In genomic region chr5:115275998-115276397, GRCm38 (mm10) we compare ENCODE assay signal across 8 mouse cellular contexts. TPM values are rescaled to one million over a fixed set of nuclear protein-coding genes. Genes with fewer than 3 reads are reported as not detected.
DNase-seq lines count a peak whose midpoint lies in the region; ATAC-seq and TF ChIP-seq lines count a peak whose summit lies in the region.

No protein-coding gene starts in this region.

- H3K9ac ChIP-seq in midbrain, postnatal 0 days (replicated peaks; ENCODE audit: low read length, poor library complexity, severe bottlenecking), result no peak overlapping the region

- no peak overlapping the region for H3K4me2 ChIP-seq in midbrain, postnatal 0 days (ENCODE audit: low read depth, low read length, poor library complexity, severe bottlenecking)

- no peaks in the 10 kb centered on the region for H3K36me3 ChIP-seq in midbrain, postnatal 0 days (ENCODE audit: insufficient read depth, low read length)

- WGBS in midbrain, postnatal 0 days, result 39% methylated on average over 14 of the region's 14 CpGs

- DNase-seq in heart, adult 11 months, result peak; percentile 89
- no peak for DNase-seq in heart, postnatal 36 days
- DNase-seq in B cell, adult 2 months, result peak; percentile 55 to 68
- DNase-seq in midbrain, postnatal 0 days (ENCODE audit: low spot score), result peak; percentile 16
- DNase-seq in yolk sac, embryonic 10.5 days (ENCODE audit: low spot score), result no peak
- no peak for DNase-seq in left cerebral cortex, adult 9 months (ENCODE audit: low spot score in 2 of 2)
- no peak for DNase-seq in ovary, postnatal 10 days (ENCODE audit: low spot score)

- H3K9me3 ChIP-seq in midbrain, postnatal 0 days (ENCODE audit: low read length), result no peaks in the 10 kb centered on the region

- no peak for ATAC-seq in midbrain, postnatal 0 days (ENCODE audit: low FRiP score)

- no peak overlapping the region for H3K27ac ChIP-seq in bone marrow macrophage, adult 2 months (ENCODE audit: insufficient read depth, low read depth, low read length)
- no peak overlapping the region for H3K27ac ChIP-seq in midbrain, postnatal 0 days (ENCODE audit: low read depth, low read length)

- H3K4me1 ChIP-seq in bone marrow macrophage, adult 2 months (ENCODE audit: control insufficient read depth, insufficient read depth, low read length), result peaks cover 21% of the 10 kb centered on the region
- H3K4me1 ChIP-seq in midbrain, postnatal 0 days (ENCODE audit: insufficient read depth, low read length), result peaks cover 2% of the 10 kb centered on the region; the same call in 1 of the 2 replicates

- H3K27me3 ChIP-seq in midbrain, postnatal 0 days (ENCODE audit: insufficient read depth, low read length), result no peaks in the 10 kb centered on the region

- intact Hi-C loops in heart, postnatal 36 days (cut with DNase I), result loop anchor here (5.0 kb wide), 1 partner anchor 89 kb away; no protein-coding TSS in a partner anchor

- TF ChIP-seq CTCF in bone marrow macrophage, adult 2 months (IDR thresholded peaks at IDR 0.05; ENCODE audit: low read depth, low read length), result 0 out of 2 replicates have a peak, but pooled peaks have one; percentile 20
- TF ChIP-seq CTCF in midbrain, postnatal 0 days (IDR thresholded peaks at IDR 0.05), result peak; percentile 51

- TF ChIP-seq POLR2A in bone marrow macrophage, adult 2 months (IDR thresholded peaks at IDR 0.05; ENCODE audit: borderline replicate concordance, low read depth, low read length), result no peak

- no peak overlapping the region for H3K4me3 ChIP-seq in bone marrow macrophage, adult 2 months (ENCODE audit: insufficient read depth, low read length)
- no peak overlapping the region for H3K4me3 ChIP-seq in midbrain, postnatal 0 days (ENCODE audit: low read depth, low read length)

RNA-seq across cellular contexts. Expression of gene Rnf10, which starts 3.3 kb away (rescaled TPM):
- total RNA-seq in heart, postnatal 36 days (2021), result 100 to 1,000 TPM; 378 to 424 TPM
- 94.9 and 105 TPM in 2 replicates for polyA plus RNA-seq in bone marrow macrophage, adult 2 months (2012; ENCODE audit: insufficient read depth, insufficient read length, missing spikeins)
- 103 and 118 TPM in 2 replicates for total RNA-seq in midbrain, postnatal 0 days (2014; rRNA removed)
- polyA plus RNA-seq in midbrain, postnatal 0 days (2015; fragmentation: Nextera tagmentation; extraction: Ambion mirVana), result 154 and 158 TPM in 2 replicates

RNA-seq across cellular contexts. Expression of gene Coq5, which starts 3.5 kb away (rescaled TPM):
- 100 to 1,000 TPM; 137 to 167 TPM for total RNA-seq in heart, postnatal 36 days (2021)
- polyA plus RNA-seq in bone marrow macrophage, adult 2 months (2012; ENCODE audit: insufficient read depth, insufficient read length, missing spikeins), result 21.4 and 25.6 TPM in 2 replicates
- total RNA-seq in midbrain, postnatal 0 days (2014; rRNA removed), result 29.6 and 36.7 TPM in 2 replicates
- polyA plus RNA-seq in midbrain, postnatal 0 days (2015; fragmentation: Nextera tagmentation; extraction: Ambion mirVana), result 42.8 and 43.5 TPM in 2 replicates

RNA-seq across cellular contexts. Expression of gene Dynll1, which starts 24.8 kb away (rescaled TPM):
- 10 to 100 TPM; 71.9 to 88.5 TPM for total RNA-seq in heart, postnatal 36 days (2021)
- polyA plus RNA-seq in bone marrow macrophage, adult 2 months (2012; ENCODE audit: insufficient read depth, insufficient read length, missing spikeins), result 238 and 243 TPM in 2 replicates
- 196 and 214 TPM in 2 replicates for total RNA-seq in midbrain, postnatal 0 days (2014; rRNA removed)
- polyA plus RNA-seq in midbrain, postnatal 0 days (2015; fragmentation: Nextera tagmentation; extraction: Ambion mirVana), result 893 and 930 TPM in 2 replicates

RNA-seq across cellular contexts. Expression of gene Pop5, which starts 40.4 kb away (rescaled TPM):
- 10 to 100 TPM; 31.5 to 35.5 TPM for total RNA-seq in heart, postnatal 36 days (2021)
- 38.3 and 54.2 TPM in 2 replicates for polyA plus RNA-seq in bone marrow macrophage, adult 2 months (2012; ENCODE audit: insufficient read depth, insufficient read length, missing spikeins)
- total RNA-seq in midbrain, postnatal 0 days (2014; rRNA removed), result 33.2 and 41.5 TPM in 2 replicates
- 95.5 and 101 TPM in 2 replicates for polyA plus RNA-seq in midbrain, postnatal 0 days (2015; fragmentation: Nextera tagmentation; extraction: Ambion mirVana)

RNA-seq across cellular contexts. Expression of gene Srsf9, which starts 51.0 kb away (rescaled TPM):
- total RNA-seq in heart, postnatal 36 days (2021), result 10 to 100 TPM; 16.0 to 18.1 TPM
- 114 and 123 TPM in 2 replicates for polyA plus RNA-seq in bone marrow macrophage, adult 2 months (2012; ENCODE audit: insufficient read depth, insufficient read length, missing spikeins)
- total RNA-seq in midbrain, postnatal 0 days (2014; rRNA removed), result 44.1 and 45.5 TPM in 2 replicates
- 88.0 and 93.8 TPM in 2 replicates for polyA plus RNA-seq in midbrain, postnatal 0 days (2015; fragmentation: Nextera tagmentation; extraction: Ambion mirVana)

Comparison
In these comparisons a context has a peak if more than half of its experiments do, and no peak if none do; other contexts are left out.
1. DNase-seq: peak in heart, adult 11 months (single experiment), B cell, adult 2 months (2 of 2) and midbrain, postnatal 0 days (single experiment); none in heart, postnatal 36 days (0 of 2), yolk sac, embryonic 10.5 days (single experiment), left cerebral cortex, adult 9 months (0 of 2) and ovary, postnatal 10 days (single experiment).